Mouse (Mus musculus) c-Kit-positive CD71-negative TER-119-negative erythroid progenitor cells, embryonic 14.5 days (primary cell): ENCODE results near the gene D10Jhu81e.
"Not testable (repeated sequence)": the region's sequence is repeated elsewhere in the genome, so short reads cannot be mapped to it uniquely, and the experiment has no call there.

Experiments used
- DNase-seq: peaks from one replicate; pipeline ENCODE4 v3.0.0-alpha.2; 2013; ENCODE audit warnings: low read depth

The D10Jhu81e gene

GRCm38 (mm10) chr10:78129998-78130397 lies 39.6 kb downstream of the D10Jhu81e start:
- no peak for DNase-seq

DNA sequence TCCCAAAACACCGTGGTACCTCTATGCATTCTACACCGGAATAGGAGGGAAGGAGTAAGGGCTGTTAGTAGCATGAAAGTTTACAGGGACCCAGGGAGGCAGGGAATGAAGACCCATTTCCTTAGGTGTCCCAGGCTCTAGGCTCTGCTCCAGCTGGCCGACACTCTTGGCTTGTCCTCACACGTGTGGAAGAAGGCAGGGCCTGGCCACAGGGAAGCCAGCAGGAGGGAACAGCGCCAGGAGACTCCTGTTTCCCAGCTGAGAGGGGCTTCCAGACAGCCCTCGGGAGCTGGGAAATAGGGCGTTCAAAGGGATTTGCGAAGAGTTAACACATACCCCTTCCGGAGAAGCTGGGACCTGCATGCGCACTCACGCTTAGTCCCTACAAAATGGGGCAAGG lies 40.2 kb downstream of the D10Jhu81e start:
- no peak for DNase-seq

GRCm38 (mm10) chr10:78128647-78129046 lies 40.9 kb downstream of the D10Jhu81e start:
- no peak for DNase-seq

DNA sequence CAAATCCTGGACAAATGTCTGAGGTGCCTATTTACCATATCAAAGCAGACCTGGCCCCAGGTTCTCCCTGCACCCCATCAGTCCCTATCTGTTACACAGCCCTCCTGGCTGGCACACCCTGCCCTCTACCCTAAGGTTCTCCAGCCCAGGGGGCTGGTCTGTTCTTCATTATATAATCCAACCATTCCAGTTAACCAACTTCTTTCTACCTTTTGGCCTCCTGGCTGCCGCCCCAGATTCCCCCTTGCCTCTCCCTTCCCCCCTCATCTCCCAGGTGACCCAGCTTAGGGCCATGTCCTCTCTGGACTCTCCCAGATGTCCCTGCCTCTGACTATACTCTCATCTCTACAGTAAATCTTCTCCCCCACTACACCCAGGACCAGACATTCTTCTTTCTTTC lies 41.7 kb downstream of the D10Jhu81e start:
- DNase-seq, result no peak

GRCm38 (mm10) chr10:78127046-78127870 lies 42.3 kb downstream of the D10Jhu81e start:
- DNase-seq, result no peak

- no peak for DNase-seq
Observed at GRCm38 (mm10) chr10:78126311-78126710, 43.3 kb downstream of the D10Jhu81e start.

DNA sequence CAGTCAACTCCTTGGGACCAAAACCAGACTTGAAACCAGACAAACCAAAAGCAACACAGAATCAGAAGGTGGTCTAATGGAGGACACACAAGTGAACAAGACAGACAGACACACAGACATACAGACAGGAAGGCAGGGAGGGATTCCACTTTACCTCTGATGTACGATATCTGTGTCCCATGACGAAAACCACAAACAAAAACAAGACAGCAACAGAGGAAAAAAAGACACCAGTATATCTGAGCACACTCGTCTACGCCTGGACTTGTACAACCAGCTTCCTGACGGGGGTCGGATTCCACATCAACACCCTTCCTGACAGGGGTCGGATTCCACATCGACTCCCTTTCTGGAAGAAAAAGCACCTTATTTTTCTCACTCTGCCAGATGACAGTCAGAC lies 44.5 kb downstream of the D10Jhu81e start:
- not testable (repeated sequence) for DNase-seq

GRCm38 (mm10) chr10:78124137-78124536 lies 45.4 kb downstream of the D10Jhu81e start:
- DNase-seq, result not testable (repeated sequence)

DNA sequence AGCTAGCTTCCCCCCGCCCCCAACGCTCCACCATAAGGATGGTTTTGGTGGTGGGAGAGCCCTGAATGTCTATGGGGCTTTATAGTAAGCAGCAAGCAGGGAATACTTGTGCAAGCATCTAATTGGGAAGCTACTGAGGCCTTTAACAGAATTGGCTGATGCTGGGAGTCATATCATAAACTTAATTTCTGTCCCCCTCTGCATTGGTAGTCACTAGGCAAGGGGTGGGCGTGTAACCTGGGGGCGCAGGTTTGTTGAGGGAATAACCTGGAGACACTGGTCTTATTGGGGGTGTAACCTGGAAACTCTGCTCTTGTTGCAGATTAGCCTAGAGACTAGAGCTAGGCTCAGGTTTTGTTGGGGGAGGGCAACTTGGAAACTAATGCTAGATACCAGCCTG lies 50.2 kb downstream of the D10Jhu81e start:
- DNase-seq, result no peak

DNA sequence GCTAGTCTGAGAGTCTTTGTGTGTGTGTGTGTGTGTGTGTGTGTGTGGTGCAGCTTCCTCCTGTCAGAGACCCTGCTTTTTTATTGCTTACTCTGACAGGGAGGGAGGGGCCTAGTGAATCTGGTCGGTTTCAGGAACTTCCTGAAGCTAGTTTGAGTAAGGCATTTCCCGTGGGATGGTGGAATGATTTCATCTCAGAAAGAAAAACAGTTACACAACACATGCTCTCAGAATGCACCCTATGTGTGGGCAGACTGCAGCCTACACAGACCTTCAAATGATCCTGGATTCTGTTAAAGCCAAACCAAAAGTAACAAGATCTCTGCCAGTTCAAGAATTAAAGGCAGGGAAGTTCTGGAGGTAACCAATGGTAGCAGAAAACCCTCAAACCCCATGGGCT lies 54.4 kb downstream of the D10Jhu81e start:
- DNase-seq, result no peak

GRCm38 (mm10) chr10:78114521-78115092 lies 55.0 kb downstream of the D10Jhu81e start:
- no peak for DNase-seq
